Mouse (Mus musculus) cerebellum, adult 8-10 months (tissue): ENCODE results near the gene Ephx4.

Experiments
- DNase-seq: peaks from one replicate; pipeline ENCODE4 v3.0.0; 2022

The Ephx4 gene

GRCm38 (mm10) chr5:107436185-107436584 lies 33.6 kb downstream of the Ephx4 start:
- DNase-seq, result no peak

GRCm38 (mm10) chr5:107436587-107437209 lies 34.2 kb downstream of the Ephx4 start:
- DNase-seq, result no peak

- peak; percentile 93 for DNase-seq
Measured at GRCm38 (mm10) chr5:107437464-107438281, 35.1 kb downstream of the Ephx4 start, which contains the start of gene Btbd8. Btbd8 (plus strand) TSS chr5:107437997.

GRCm38 (mm10) chr5:107438353-107438752 lies 35.8 kb downstream of the Ephx4 start:
- DNase-seq, result no peak

- no peak for DNase-seq
Measured at GRCm38 (mm10) chr5:107441881-107442280, 39.3 kb downstream of the Ephx4 start.

- no peak for DNase-seq
Measured at GRCm38 (mm10) chr5:107444251-107444650, 41.7 kb downstream of the Ephx4 start.

- no peak for DNase-seq
Measured at GRCm38 (mm10) chr5:107447977-107448376, 45.4 kb downstream of the Ephx4 start.

- no peak for DNase-seq
Measured at GRCm38 (mm10) chr5:107448784-107449183, 46.2 kb downstream of the Ephx4 start.

GRCm38 (mm10) chr5:107449620-107450019 lies 47.1 kb downstream of the Ephx4 start:
- DNase-seq, result no peak

- DNase-seq, result no peak
Measured at GRCm38 (mm10) chr5:107450299-107450698, 47.8 kb downstream of the Ephx4 start.

GRCm38 (mm10) chr5:107462147-107463076 lies 59.9 kb downstream of the Ephx4 start:
- DNase-seq, result no peak

GRCm38 (mm10) chr5:107466501-107466900 lies 64.0 kb downstream of the Ephx4 start:
- DNase-seq, result no peak

- DNase-seq, result no peak
Measured at GRCm38 (mm10) chr5:107467098-107467497, 64.6 kb downstream of the Ephx4 start.

- DNase-seq, result no peak
Measured at GRCm38 (mm10) chr5:107470600-107471329, 68.2 kb downstream of the Ephx4 start.
